Mouse (Mus musculus) heart, embryonic 10.5 days (tissue): Measurements from ENCODE around the gene Shisa3. TPM values are rescaled to one million over a fixed set of nuclear protein-coding genes. Genes with fewer than 3 reads are reported as not detected.

ENCODE experiments used
- DNase-seq: peaks from one replicate; pipeline ENCODE4 v3.0.0-alpha.2; 2017; ENCODE audit warnings: low spot score
- H3K27ac ChIP-seq: fragments of 300-500 bp; sonication (generic); 2 replicates; pipeline ENCODE4 v1.5.1; 2016; ENCODE audit warnings: mild to moderate bottlenecking
- H3K27me3 ChIP-seq: fragments of 300-500 bp; sonication (generic); 2 replicates; pipeline ENCODE4 v1.6.1; 2016; ENCODE audit warnings: mild to moderate bottlenecking; ENCODE audit not compliant: poor library complexity, insufficient read depth, severe bottlenecking
- H3K36me3 ChIP-seq: fragments of 300-500 bp; sonication (generic); 2 replicates; pipeline ENCODE4 v1.6.1; 2016; ENCODE audit warnings: mild to moderate bottlenecking, moderate library complexity
- H3K4me1 ChIP-seq: fragments of 300-500 bp; sonication (generic); 2 replicates; pipeline ENCODE4 v1.6.1; 2016; ENCODE audit warnings: mild to moderate bottlenecking
- H3K4me3 ChIP-seq: fragments of 300-500 bp; sonication (generic); 2 replicates; pipeline ENCODE4 v1.5.1; 2016; ENCODE audit warnings: mild to moderate bottlenecking, moderate library complexity
- H3K9me3 ChIP-seq: fragments of 300-500 bp; sonication (generic); 2 replicates; pipeline ENCODE4 v1.6.1; 2016; ENCODE audit warnings: mild to moderate bottlenecking, moderate library complexity
- WGBS: fragments of 180-500 bp; shearing (Covaris S2); methylation state at CpG from one replicate; pipeline ENCODE4 v1.1.7; 2016; 5-methylcytosine and 5-hydroxymethylcytosine counted together
- microRNA-seq: library from miRNA; unstranded; fragments of <30 nt; microRNA quantifications from one replicate; pipeline ENCODE4, GENCODE M21; 2017
- polyA plus RNA-seq: library from polyadenylated mRNA; unstranded; fragments of >200 nt; fragmentation: Nextera tagmentation; extraction: Ambion mirVana; gene quantifications from 2 replicates; pipeline ENCODE4 v1.2.1, GENCODE M21; 2016

Gene Shisa3
- polyA plus RNA-seq, 1 experiment from 2014 or later = 12.9 TPM

- DNase-seq = peak; percentile 50
Measured at GRCm38 (mm10) chr5:67669436-67669896, 61.8 kb downstream of the Shisa3 start.

GRCm38 (mm10) chr5:67670158-67670557 is 62.5 kb downstream of the Shisa3 start:
- Histone ChIP-seq H3K9me3 (no peaks in the 10 kb centered on the region), H3K27ac (no peak overlapping the region), H3K4me1 (no peaks in the 10 kb centered on the region), H3K27me3 (no peaks in the 10 kb centered on the region), H3K4me3 (no peak overlapping the region), H3K36me3 (0 out of 2 replicates have a peak, but pooled peaks cover 7% of the 10 kb centered on the region)
- WGBS = 75% methylated on average over 6 of the region's 6 CpGs
- peak; percentile 58 for DNase-seq

More at GRCm38 (mm10) chr5:67669436-67669896, 61.8 kb downstream of the Shisa3 start:
- Histone ChIP-seq H3K4me3 (no peak overlapping the region), H3K36me3 (0 out of 2 replicates have a peak, but pooled peaks cover 7% of the 10 kb centered on the region), H3K27ac (no peak overlapping the region), H3K27me3 (no peaks in the 10 kb centered on the region), H3K9me3 (no peaks in the 10 kb centered on the region), H3K4me1 (no peaks in the 10 kb centered on the region)
- 88% methylated on average over 13 of the region's 13 CpGs for WGBS

GRCm38 (mm10) chr5:67673008-67673407 is 65.3 kb downstream of the Shisa3 start:
- Histone ChIP-seq H3K4me1 (no peaks in the 10 kb centered on the region), H3K27ac (no peak overlapping the region), H3K4me3 (no peak overlapping the region), H3K9me3 (no peaks in the 10 kb centered on the region), H3K27me3 (no peaks in the 10 kb centered on the region), H3K36me3 (no peaks in the 10 kb centered on the region)
- 79% methylated on average over 4 of the region's 4 CpGs for WGBS
- DNase-seq = peak; percentile 30

Small RNA genes within 50 kb of the gene (microRNA-seq; reads per million reads assigned to microRNA genes)
- gene Gm23617 = not detected

Other genes starting within 250 kb of the Shisa3 start
- 23.5 and 24.0 TPM in 2 replicates for gene Bend4, start 179.6 kb upstream of the Shisa3 start, polyA plus RNA-seq
- 16.2 and 19.9 TPM in 2 replicates for gene Atp8a1, start 239.6 kb downstream of the Shisa3 start, polyA plus RNA-seq